Mouse (Mus musculus): Measurements from ENCODE around the gene Onecut1.

Onecut1 gene

GRCm38 (mm10) chr9:74861561-74861980 is at the start of gene Onecut1:
Gene Onecut1, plus strand, starts transcription at chr9:74861921.
- WGBS: under 1% methylated on average over 45 of the region's 45 CpGs

GRCm38 (mm10) chr9:74819736-74820511 is 41.8 kb upstream of the Onecut1 start:
- WGBS: 48% methylated on average over 19 of the region's 19 CpGs

- WGBS: 92% methylated on average over 2 of the region's 2 CpGs
Observed at GRCm38 (mm10) chr9:74825102-74825501, 36.6 kb upstream of the Onecut1 start.

GRCm38 (mm10) chr9:74829206-74829605 is 32.5 kb upstream of the Onecut1 start:
- WGBS: 74% methylated on average over 3 of the region's 3 CpGs

- 87% methylated on average over 4 of the region's 4 CpGs for WGBS
Observed at GRCm38 (mm10) chr9:74842890-74843289, 18.8 kb upstream of the Onecut1 start.

- WGBS: 8% methylated on average over 32 of the region's 33 CpGs
Observed at GRCm38 (mm10) chr9:74846867-74847830, 14.6 kb upstream of the Onecut1 start.

- 3% methylated on average over 46 of the region's 46 CpGs for WGBS
Observed at GRCm38 (mm10) chr9:74848411-74849194, 13.1 kb upstream of the Onecut1 start.

- 2% methylated on average over 63 of the region's 63 CpGs for WGBS
Observed at GRCm38 (mm10) chr9:74849195-74849978, 12.3 kb upstream of the Onecut1 start.

GRCm38 (mm10) chr9:74849979-74850780 is 11.5 kb upstream of the Onecut1 start:
- WGBS: 8% methylated on average over 12 of the region's 12 CpGs

- 6% methylated on average over 5 of the region's 5 CpGs for WGBS
Observed at GRCm38 (mm10) chr9:74850781-74851145, 11.0 kb upstream of the Onecut1 start.

GRCm38 (mm10) chr9:74851601-74852000 is 10.1 kb upstream of the Onecut1 start:
- WGBS: 4% methylated on average over 5 of the region's 5 CpGs

- WGBS: 5% methylated on average over 4 of the region's 4 CpGs
Observed at GRCm38 (mm10) chr9:74852361-74852760, 9.4 kb upstream of the Onecut1 start.

- 4% methylated on average over 28 of the region's 28 CpGs for WGBS
Observed at GRCm38 (mm10) chr9:74853191-74854072, 8.3 kb upstream of the Onecut1 start.

GRCm38 (mm10) chr9:74854073-74854591 is 7.6 kb upstream of the Onecut1 start:
- WGBS: 2% methylated on average over 25 of the region's 25 CpGs

- WGBS: 5% methylated on average over 4 of the region's 4 CpGs
Observed at GRCm38 (mm10) chr9:74855446-74855845, 6.3 kb upstream of the Onecut1 start.

GRCm38 (mm10) chr9:74856578-74857507 is 4.9 kb upstream of the Onecut1 start:
- WGBS: 4% methylated on average over 28 of the region's 28 CpGs

GRCm38 (mm10) chr9:74857508-74857840 is 4.2 kb upstream of the Onecut1 start:
- WGBS: 2% methylated on average over 7 of the region's 7 CpGs

GRCm38 (mm10) chr9:74858111-74858510 is 3.6 kb upstream of the Onecut1 start:
- 9% methylated on average over 5 of the region's 5 CpGs for WGBS
